Mouse (Mus musculus) layer of hippocampus, postnatal 36 days (tissue): Measurements from ENCODE around the gene Olfr1209. TPM values are rescaled to one million over a fixed set of nuclear protein-coding genes. Genes with fewer than 3 reads are reported as not detected.

Experiments
- DNase-seq, 2 experiments: peaks; one replicate each; pipeline ENCODE4 v3.0.0; 2022
- total RNA-seq, 2 experiments: library from RNA; stranded (reverse); gene quantifications; 2 replicates each; pipeline ENCODE4 v1.2.3; 2021

Olfr1209 gene
- total RNA-seq: not detected

GRCm38 (mm10) chr2:88915057-88915456 lies at the start of gene Olfr1209:
TSS of gene Olfr1209 (minus strand) at chr2:88915157.
- no peak for DNase-seq

GRCm38 (mm10) chr2:88953669-88954068 lies 38.7 kb upstream of the Olfr1209 start, which contains the start of gene Olfr1212:
TSS of gene Olfr1212 (plus strand) at chr2:88953969.
- no peak for DNase-seq

GRCm38 (mm10) chr2:88938011-88938410 lies 23.1 kb upstream of the Olfr1209 start, which contains the start of gene Olfr1211:
TSS of gene Olfr1211 (minus strand) at chr2:88938111.
- no peak for DNase-seq

GRCm38 (mm10) chr2:88902211-88902610 lies 12.7 kb downstream of the Olfr1209 start, which contains the start of gene Olfr1208:
TSS of gene Olfr1208 (minus strand) at chr2:88902311.
- no peak for DNase-seq

GRCm38 (mm10) chr2:88862931-88863330 lies 52.0 kb downstream of the Olfr1209 start, which contains the start of gene Olfr1206:
TSS of gene Olfr1206 (plus strand) at chr2:88863231.
- no peak for DNase-seq

Other genes with a start within 250 kb of the Olfr1209 start
- not detected for gene Olfr1193, start 239.5 kb downstream of the Olfr1209 start, total RNA-seq
- not detected for gene Olfr1195, start 226.0 kb downstream of the Olfr1209 start, total RNA-seq
- gene Olfr1196, start 210.6 kb downstream of the Olfr1209 start, total RNA-seq: not detected
- gene Olfr1197, start 182.8 kb downstream of the Olfr1209 start, total RNA-seq: not detected
- not detected for gene Olfr1198, start 163.8 kb downstream of the Olfr1209 start, total RNA-seq
- gene Olfr1199, start 154.7 kb downstream of the Olfr1209 start, total RNA-seq: not detected
- not detected for gene Olfr1200, start 144.7 kb downstream of the Olfr1209 start, total RNA-seq
- not detected for gene Olfr1201, start 122.1 kb downstream of the Olfr1209 start, total RNA-seq
- not detected for gene Olfr1202, start 100.7 kb downstream of the Olfr1209 start, total RNA-seq
- gene Olfr1205, start 85.4 kb downstream of the Olfr1209 start, total RNA-seq: not detected
- gene Olfr1204, start 65.9 kb downstream of the Olfr1209 start, total RNA-seq: not detected
- not detected for gene Olfr1206, start 51.9 kb downstream of the Olfr1209 start, total RNA-seq
- gene Olfr1208, start 12.8 kb downstream of the Olfr1209 start, total RNA-seq: not detected
- gene Olfr1211, start 23.0 kb upstream of the Olfr1209 start, total RNA-seq: not detected
- gene Olfr1212, start 38.8 kb upstream of the Olfr1209 start, total RNA-seq: not detected
- gene Gm13762, start 65.1 kb upstream of the Olfr1209 start, total RNA-seq: not detected
- not detected for gene Olfr1214, start 77.5 kb upstream of the Olfr1209 start, total RNA-seq
- gene Olfr1215, start 91.8 kb upstream of the Olfr1209 start, total RNA-seq: not detected
- gene Olfr1216, start 103.2 kb upstream of the Olfr1209 start, total RNA-seq: not detected
- not detected for gene Olfr1217, start 116.9 kb upstream of the Olfr1209 start, total RNA-seq
- not detected for gene Olfr1218, start 146.0 kb upstream of the Olfr1209 start, total RNA-seq
- not detected for gene Olfr1219, start 168.4 kb upstream of the Olfr1209 start, total RNA-seq
- gene Olfr1220, start 191.7 kb upstream of the Olfr1209 start, total RNA-seq: not detected
- not detected for gene Olfr1221, start 202.1 kb upstream of the Olfr1209 start, total RNA-seq
- gene Olfr1222, start 217.9 kb upstream of the Olfr1209 start, total RNA-seq: not detected
- gene Olfr1223, start 236.4 kb upstream of the Olfr1209 start, total RNA-seq: not detected
- not detected for gene Olfr1224-ps1, start 248.9 kb upstream of the Olfr1209 start, total RNA-seq